Mouse (Mus musculus): ENCODE measurements around the gene Ttc7b. TPM values are rescaled to one million over a fixed set of nuclear protein-coding genes. Genes with fewer than 3 reads are reported as not detected.

The Ttc7b gene
- total and polyA plus RNA-seq, 3 experiments: 11.7 to 23.7 TPM; not detected in 1

DNA sequence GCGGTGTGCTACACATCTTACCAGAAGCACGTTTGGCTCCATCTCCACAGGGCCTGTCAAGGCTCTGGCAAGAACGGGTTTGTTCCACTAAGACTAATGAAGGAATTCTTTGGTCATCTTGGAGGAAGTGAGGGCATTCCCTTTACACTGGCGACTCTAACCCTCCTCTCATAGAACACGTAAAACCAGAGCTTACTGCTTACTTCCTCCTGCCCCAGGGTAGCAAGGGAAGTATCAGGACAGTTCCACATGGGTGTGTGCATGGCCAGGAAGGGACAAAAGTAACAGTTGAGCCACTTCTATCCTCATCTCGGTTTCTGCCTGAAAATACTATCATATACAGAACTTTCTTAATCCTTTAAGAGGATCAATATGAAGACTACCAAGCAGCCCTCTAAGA is 47.5 kb upstream of the Ttc7b start:
- H3K9ac ChIP-seq (ENCODE audit: control insufficient read depth, low read depth, low read length, poor library complexity, severe bottlenecking): no peak overlapping the region
- H3K4me3 ChIP-seq (ENCODE audit: control insufficient read depth in 1 of 2, insufficient read depth in 1 of 2, low read depth in 2 of 2, low read length in 2 of 2): no peak overlapping the region
- no peak for TF ChIP-seq SIN3A (IDR thresholded peaks at IDR 0.05; ENCODE audit: low read length)
- no peak for TF ChIP-seq MYB (IDR thresholded peaks at IDR 0.05; ENCODE audit: low read depth, low read length)
- TF ChIP-seq BHLHE40 (IDR thresholded peaks at IDR 0.05; ENCODE audit: borderline replicate concordance, low read depth, low read length): no peak
- TF ChIP-seq MAFK (IDR thresholded peaks at IDR 0.05; ENCODE audit: borderline replicate concordance, low read depth, low read length): no peak
- TF ChIP-seq ELF1 (IDR thresholded peaks at IDR 0.05; ENCODE audit: low read depth, low read length): no peak
- TF ChIP-seq CHD1 (IDR thresholded peaks at IDR 0.05; ENCODE audit: low read depth, low read length): no peak
- no peak for TF ChIP-seq TBP (IDR thresholded peaks at IDR 0.05; ENCODE audit: low read depth, low read length)
- no peak for TF ChIP-seq GABPA (IDR thresholded peaks at IDR 0.05; ENCODE audit: low read depth, low read length)
- TF ChIP-seq MAX (IDR thresholded peaks at IDR 0.05; ENCODE audit: low read length): no peak
- no peak for TF ChIP-seq CHD2 (IDR thresholded peaks at IDR 0.05; ENCODE audit: low read length)
- TF ChIP-seq ETS1 (IDR thresholded peaks at IDR 0.05; ENCODE audit: low read depth, low read length): no peak
- TF ChIP-seq MEF2A (IDR thresholded peaks at IDR 0.05; ENCODE audit: extremely low read depth, insufficient replicate concordance, low read depth, low read length, poor library complexity, severe bottlenecking): no peak
- no peaks in the 10 kb centered on the region for H3K79me2 ChIP-seq (ENCODE audit: control insufficient read depth, insufficient read depth, low read length, poor library complexity)
- H3K27ac ChIP-seq (ENCODE audit: control insufficient read depth, low read depth, low read length): no peak overlapping the region
- H3K9me3 ChIP-seq (replicated peaks; ENCODE audit: insufficient read depth, low read length): no peaks in the 10 kb centered on the region
- H3K27me3 ChIP-seq (ENCODE audit: control insufficient read depth in 1 of 2, insufficient read depth in 2 of 2, low read length in 2 of 2): no peaks in the 10 kb centered on the region
- H3K36me3 ChIP-seq (ENCODE audit: control insufficient read depth in 1 of 2, insufficient read depth in 2 of 2, low read length in 2 of 2): peaks cover 0 to 8% of the 10 kb centered on the region in 2 experiments; a peak in 2 of 4 replicates
- peaks cover 0 to 10% of the 10 kb centered on the region in 2 experiments; a peak in 2 of 4 replicates for H3K4me1 ChIP-seq (ENCODE audit: control insufficient read depth in 1 of 2, insufficient read depth in 2 of 2, low read length in 2 of 2)
- peak; percentile 12 for DNase-seq (ENCODE audit: low read depth, low spot score)

DNA sequence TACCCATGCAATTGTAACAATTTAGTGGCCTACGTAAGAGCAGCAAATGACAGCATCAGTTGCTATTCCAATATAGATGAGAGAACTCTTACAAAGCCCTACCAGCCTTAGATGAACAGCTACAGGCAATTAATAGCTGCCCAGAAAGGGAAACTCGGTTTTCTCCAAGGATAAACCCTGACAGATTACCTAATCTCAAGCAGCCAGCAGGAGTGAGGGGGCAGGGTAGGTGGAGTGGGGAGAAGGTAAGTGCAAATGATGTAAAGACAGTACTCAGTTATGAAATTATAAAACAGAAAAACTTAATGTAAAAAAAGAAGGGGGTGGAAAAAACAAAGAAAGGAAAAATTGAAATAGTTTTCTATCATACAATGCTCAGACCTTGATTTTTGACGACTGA is 47.0 kb upstream of the Ttc7b start:
- peaks cover 0 to 8% of the 10 kb centered on the region in 2 experiments; a peak in 2 of 4 replicates for H3K36me3 ChIP-seq (ENCODE audit: control insufficient read depth in 1 of 2, insufficient read depth in 2 of 2, low read length in 2 of 2)
- peaks cover 0 to 10% of the 10 kb centered on the region in 2 experiments; a peak in 2 of 4 replicates for H3K4me1 ChIP-seq (ENCODE audit: control insufficient read depth in 1 of 2, insufficient read depth in 2 of 2, low read length in 2 of 2)
- H3K79me2 ChIP-seq (ENCODE audit: control insufficient read depth, insufficient read depth, low read length, poor library complexity): no peaks in the 10 kb centered on the region
- no peaks in the 10 kb centered on the region for H3K9me3 ChIP-seq (replicated peaks; ENCODE audit: insufficient read depth, low read length)
- TF ChIP-seq E2F4 (IDR thresholded peaks at IDR 0.05; ENCODE audit: borderline replicate concordance, low read depth, low read length): no peak
- TF ChIP-seq USF2 (IDR thresholded peaks at IDR 0.05; ENCODE audit: borderline replicate concordance in 1 of 2, insufficient read depth in 1 of 2, low read depth in 1 of 2, low read length in 2 of 2): no peak
- TF ChIP-seq GATA1 (IDR thresholded peaks at IDR 0.05; ENCODE audit: low read depth, low read length): no peak
- peak; percentile 65; the same call in 1 of the 2 replicates for TF ChIP-seq TCF12 (IDR thresholded peaks at IDR 0.05; ENCODE audit: low read depth, low read length)
- peak; percentile 39 to 75; a peak in 3 of 4 replicates for TF ChIP-seq EP300 (IDR thresholded peaks at IDR 0.05; ENCODE audit: low read depth in 1 of 2, low read length in 2 of 2)
- H3K27me3 ChIP-seq (ENCODE audit: control insufficient read depth in 1 of 2, insufficient read depth in 2 of 2, low read length in 2 of 2): no peaks in the 10 kb centered on the region
- H3K27ac ChIP-seq (ENCODE audit: control insufficient read depth, low read depth, low read length): no peak overlapping the region
- no peak overlapping the region for H3K9ac ChIP-seq (ENCODE audit: control insufficient read depth, low read depth, low read length, poor library complexity, severe bottlenecking)
- no peak overlapping the region for H3K4me3 ChIP-seq (ENCODE audit: control insufficient read depth in 1 of 2, insufficient read depth in 1 of 2, low read depth in 2 of 2, low read length in 2 of 2)
- peak; percentile 29 for DNase-seq (ENCODE audit: low read depth, low spot score)
